Mouse (Mus musculus) adipocyte (in vitro differentiated cells): Measurements from ENCODE around the gene Klk1.
"Not testable (repeated sequence)": the region's sequence is repeated elsewhere in the genome, so short reads cannot be mapped to it uniquely, and the experiment has no call there.

Experiments used
- DNase-seq: peaks from one replicate; pipeline ENCODE4 v3.0.0-alpha.2; 2016; ENCODE audit warnings: low spot score

The Klk1 gene

GRCm38 (mm10) chr7:44225076-44225475 is at the start of gene Klk1:
Gene Klk1, plus strand, starts transcription at chr7:44225360.
- no peak for DNase-seq

DNA sequence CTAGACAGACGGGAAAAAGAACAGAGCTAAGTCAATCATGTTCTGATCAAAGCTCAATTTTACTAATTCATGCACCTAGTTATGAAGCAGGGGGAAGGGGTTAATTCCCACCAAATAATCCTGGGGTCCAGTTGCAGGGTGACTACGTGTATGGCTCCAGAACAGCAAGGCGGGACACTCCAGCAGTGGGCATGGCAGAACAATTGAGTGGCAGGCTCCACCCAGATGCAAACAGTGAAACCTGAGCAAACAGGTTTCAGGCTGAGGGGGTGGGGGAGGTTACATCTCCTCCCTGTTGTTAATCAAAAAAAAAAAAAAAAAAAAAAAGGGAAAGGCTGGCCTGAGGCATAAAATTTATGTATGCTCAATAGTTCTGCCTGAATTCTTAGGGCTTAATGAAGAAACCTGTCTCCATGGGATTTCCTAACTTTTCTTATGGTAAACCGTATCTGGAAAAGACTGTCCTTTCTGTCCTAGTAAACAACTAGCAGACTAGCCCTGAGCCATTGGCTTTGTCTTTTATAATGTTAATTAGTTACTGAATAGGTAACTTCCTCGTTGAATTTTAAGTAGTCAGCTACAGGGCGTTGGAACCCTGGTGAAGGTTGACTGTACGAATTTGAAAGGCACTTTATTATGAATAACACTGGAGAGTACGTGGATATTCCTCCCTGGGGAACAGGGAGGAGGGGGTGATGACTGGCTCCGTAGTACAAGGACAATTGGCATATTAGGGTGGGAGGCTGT is 45.7 kb upstream of the Klk1 start:
- DNase-seq, result no peak

- DNase-seq, result not testable (repeated sequence)
Observed at GRCm38 (mm10) chr7:44186516-44186915, 38.6 kb upstream of the Klk1 start.

GRCm38 (mm10) chr7:44187936-44188335 is 37.2 kb upstream of the Klk1 start, which contains the start of gene Klk1b24:
Gene Klk1b24, plus strand, starts transcription at chr7:44188236.
- not testable (repeated sequence) for DNase-seq

DNA sequence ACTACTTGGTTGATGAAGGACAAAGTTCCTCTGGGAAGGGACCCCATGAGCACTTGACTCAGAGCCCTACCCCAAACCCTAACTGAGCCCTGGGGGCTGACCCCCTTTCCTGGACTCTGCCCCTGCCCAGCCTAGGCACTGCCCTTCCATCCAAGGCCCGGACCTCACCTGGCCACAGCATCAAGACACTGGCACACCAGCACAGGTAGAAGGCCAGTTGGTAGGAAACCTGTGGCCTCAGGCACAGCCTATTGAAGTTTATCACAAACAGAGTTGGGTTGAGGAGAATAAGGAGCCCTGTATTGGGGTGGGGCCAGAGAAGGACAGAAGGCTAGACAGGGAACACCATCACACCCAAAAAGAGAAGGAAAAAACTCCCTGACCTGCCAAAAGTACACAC is 31.7 kb upstream of the Klk1 start:
- DNase-seq, result not testable (repeated sequence)

- no peak for DNase-seq
Observed at GRCm38 (mm10) chr7:44197891-44198290, 27.3 kb upstream of the Klk1 start, which contains the start of gene Klk1b3. Gene Klk1b3, plus strand, starts transcription at chr7:44198191.

- DNase-seq, result not testable (repeated sequence)
Observed at GRCm38 (mm10) chr7:44207135-44207534, 18.0 kb upstream of the Klk1 start, which contains the start of gene Klk1b4. Gene Klk1b4, plus strand, starts transcription at chr7:44207435.

DNA sequence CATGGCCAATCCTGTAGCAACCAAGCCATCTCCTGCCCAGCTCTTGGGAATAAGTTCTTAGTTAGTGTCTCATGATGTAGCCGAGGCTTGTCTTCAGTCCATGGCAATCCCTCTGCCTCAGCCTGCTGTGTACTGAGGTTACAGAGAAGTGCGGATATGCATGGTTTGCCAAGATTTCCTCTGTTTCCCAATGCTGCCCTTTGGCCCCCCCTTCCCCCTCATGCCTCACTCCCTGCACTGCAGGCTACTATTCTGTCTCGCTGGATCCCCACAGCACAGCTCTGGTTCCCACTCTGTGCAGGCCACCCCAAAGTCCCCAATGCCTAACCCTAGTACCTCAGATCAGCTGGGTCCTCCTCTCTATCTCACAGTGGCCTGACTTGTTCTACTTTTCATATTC is 16.9 kb upstream of the Klk1 start:
- no peak for DNase-seq

GRCm38 (mm10) chr7:44215645-44216044 is 9.5 kb upstream of the Klk1 start, which contains the start of gene Klk1b5:
Gene Klk1b5, plus strand, starts transcription at chr7:44215945.
- no peak for DNase-seq

DNA sequence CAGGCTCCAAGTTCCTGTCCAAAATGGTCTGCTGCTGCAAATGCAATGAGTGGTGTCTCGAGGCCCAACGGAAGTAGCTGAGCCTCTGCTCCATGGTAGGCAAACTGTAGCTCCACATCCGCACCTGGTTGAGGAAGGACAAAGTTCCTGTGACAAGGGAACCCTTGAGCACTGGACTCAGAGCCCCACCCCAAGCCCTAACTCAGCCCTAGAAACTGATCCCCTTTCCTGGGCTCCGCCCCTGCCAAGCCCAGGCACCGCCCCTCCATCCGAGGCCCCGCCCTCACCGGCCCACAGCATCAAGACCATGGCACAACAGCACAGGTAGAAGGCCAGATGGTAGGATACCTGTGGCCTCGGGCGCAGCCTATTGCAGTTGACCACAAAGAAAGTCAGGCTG is 3.6 kb upstream of the Klk1 start:
- not testable (repeated sequence) for DNase-seq

DNA sequence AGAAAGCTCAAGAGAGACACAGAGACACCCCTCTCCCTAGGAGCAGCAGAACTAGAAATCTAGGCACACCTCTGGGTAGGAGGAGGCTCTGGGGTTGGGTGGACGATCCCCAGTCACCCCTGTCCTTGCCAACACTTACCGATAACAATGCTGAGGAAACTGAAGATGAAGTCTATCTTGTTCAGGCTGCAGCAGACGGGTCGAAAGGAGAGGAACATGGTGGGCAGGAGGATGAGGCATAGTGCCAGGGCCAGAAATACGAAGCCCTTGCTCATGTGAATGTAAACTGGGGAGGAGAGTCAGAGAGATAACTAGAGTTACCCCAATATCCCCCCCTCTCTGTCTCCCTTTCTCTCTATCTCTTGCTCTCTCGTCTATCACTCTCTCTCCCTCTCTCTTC is 2.8 kb upstream of the Klk1 start:
- not testable (repeated sequence) for DNase-seq

DNA sequence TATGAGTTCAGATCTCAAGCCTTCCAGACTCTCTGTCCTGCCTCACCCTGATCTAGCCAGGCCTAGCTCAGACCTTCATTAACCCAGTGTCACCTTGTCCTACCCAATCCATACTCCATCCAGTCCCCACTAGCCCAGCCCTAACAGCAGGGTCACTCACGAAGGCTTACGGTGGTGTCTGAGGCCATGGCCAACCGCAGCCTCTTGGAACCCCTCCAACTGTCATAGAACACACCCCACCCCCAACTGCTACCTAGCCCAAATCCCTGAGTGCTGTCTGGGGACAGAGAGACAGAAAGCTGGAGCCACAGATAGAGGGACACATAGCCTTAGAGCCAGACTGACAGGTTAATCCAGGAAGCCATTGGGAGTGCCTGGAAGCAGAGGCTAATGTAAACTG is 10.7 kb downstream of the Klk1 start, which contains the start of gene Gm36864:
TSS of gene Gm36864 (plus strand) at position 269 of the 400 bp plus-strand sequence.
- DNase-seq, result no peak

DNA sequence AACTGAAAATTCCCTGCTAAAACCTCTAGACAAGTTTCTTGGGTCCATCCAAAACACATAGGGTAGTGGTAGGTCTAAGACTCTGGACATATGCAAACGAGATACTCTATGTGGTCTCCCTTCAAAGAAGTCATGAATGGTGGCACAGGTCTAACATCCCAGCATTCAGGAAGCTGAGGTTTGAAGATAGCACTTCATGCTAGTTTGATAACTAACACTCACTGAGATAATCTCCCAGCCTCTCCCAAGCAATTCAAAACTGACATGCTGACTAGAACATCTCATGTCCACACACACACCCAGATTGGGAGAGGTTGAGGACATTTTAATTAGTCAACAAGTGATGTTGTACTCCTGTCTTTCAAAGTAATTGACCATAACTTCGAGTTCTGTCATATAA is 14.8 kb downstream of the Klk1 start:
- no peak for DNase-seq

GRCm38 (mm10) chr7:44240712-44241111 is 15.6 kb downstream of the Klk1 start:
- DNase-seq, result no peak

- no peak for DNase-seq
Observed at GRCm38 (mm10) chr7:44241163-44241562, 16.0 kb downstream of the Klk1 start.

- no peak for DNase-seq
Observed at GRCm38 (mm10) chr7:44244080-44244479, 18.9 kb downstream of the Klk1 start.

GRCm38 (mm10) chr7:44246055-44246983 is 21.2 kb downstream of the Klk1 start, which contains the start of the genes 1700028J19Rik and 2410002F23Rik:
Gene 1700028J19Rik, minus strand, starts transcription at chr7:44246695.
Gene 2410002F23Rik, plus strand, starts transcription at chr7:44246722.
- peak; percentile 86 for DNase-seq

DNA sequence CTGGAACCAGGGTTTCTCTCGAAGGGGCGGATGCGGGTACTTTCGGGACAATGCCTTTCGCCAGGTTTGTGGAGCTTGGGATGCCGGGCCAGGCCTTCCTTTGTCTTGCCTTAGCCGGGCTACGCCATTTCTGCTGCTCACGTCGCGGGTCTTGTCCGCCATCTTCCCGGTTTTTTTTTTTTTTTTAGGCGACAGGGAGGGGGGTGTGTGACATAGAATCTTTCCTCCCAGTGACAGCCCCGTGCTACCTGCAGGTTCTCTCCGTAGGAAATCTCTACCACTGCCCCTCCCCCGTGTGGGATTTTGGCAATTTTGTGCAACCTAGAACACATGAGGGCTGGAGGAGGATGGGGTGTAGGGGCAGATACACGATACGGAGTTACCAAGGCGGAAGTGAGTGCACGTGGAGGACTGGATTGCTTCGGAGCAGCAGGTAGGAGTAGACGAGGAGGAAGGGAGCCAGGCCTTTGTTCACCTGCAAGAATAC is 21.9 kb downstream of the Klk1 start:
- peak; percentile 34 for DNase-seq

- no peak for DNase-seq
Observed at GRCm38 (mm10) chr7:44247971-44248370, 22.8 kb downstream of the Klk1 start.

- DNase-seq, result no peak
Observed at GRCm38 (mm10) chr7:44249248-44249647, 24.1 kb downstream of the Klk1 start.

DNA sequence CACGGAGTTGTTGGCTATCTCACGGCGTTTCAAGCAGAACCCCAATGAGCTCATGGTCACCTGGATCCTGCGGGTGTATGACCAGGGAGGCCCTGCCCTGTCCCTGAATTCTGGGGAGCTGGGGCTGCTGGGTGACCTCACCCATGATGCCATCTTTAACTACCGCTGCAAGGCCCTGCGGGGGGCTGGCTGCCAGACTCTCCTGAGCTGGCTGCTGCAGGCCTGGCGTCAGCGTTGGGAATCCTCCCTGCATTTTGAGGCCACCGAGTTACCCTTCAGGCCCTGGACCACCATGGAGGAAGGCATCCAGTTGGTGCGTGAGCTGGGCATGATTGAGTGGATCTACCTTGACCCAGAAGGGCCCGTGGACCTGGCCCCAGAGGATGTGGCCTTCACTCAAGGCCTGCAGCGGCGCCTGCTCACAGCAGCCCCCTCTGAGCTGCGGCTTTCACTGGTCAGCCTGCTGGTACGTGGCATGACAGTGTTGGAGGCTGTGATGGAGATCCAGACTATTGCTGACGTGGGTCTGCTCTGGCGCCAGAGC is 25.6 kb downstream of the Klk1 start:
- DNase-seq, result not testable (repeated sequence)
